8 mouse cellular contexts compared by ENCODE assay signal in the genomic region with DNA sequence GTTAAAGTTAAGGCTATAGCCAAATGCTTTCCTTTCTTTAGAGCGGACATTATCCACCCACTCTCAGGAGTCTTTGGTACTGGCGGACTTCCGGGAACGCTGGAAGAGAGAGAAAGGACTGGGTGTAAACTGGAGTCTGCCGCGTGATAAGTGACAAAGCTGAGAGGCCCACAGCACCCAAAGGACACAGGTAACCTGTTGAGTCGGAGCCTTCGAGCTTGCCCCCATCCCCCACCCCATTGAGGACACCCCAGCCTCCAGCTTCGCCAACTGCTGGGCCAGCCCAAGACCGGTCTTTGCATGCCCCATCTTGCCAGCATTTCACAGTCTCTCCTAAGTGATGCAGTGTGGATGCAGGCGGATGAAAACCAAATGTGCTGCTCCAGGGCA. TPM values are rescaled to one million over a fixed set of nuclear protein-coding genes. Genes with fewer than 3 reads are reported as not detected.
DNase-seq lines count a peak whose midpoint lies in the region; ATAC-seq and TF ChIP-seq lines count a peak whose summit lies in the region.

No protein-coding gene starts in this region.

- peak overlapping the region; percentile 82 for H3K27ac ChIP-seq in kidney, embryonic 16.5 days (ENCODE audit: low read length)
- peak overlapping the region; percentile 83 for H3K27ac ChIP-seq in midbrain, embryonic 15.5 days

- no peak; the same call in 1 of the 2 replicates for ATAC-seq in kidney, embryonic 16.5 days (ENCODE audit: low FRiP score, low TSS enrichment)
- ATAC-seq in Patski = peak; percentile 28
- ATAC-seq in midbrain, embryonic 15.5 days (replicated peaks) = peak; percentile 57; the same call in 1 of the 2 replicates

- no peak for TF ChIP-seq CTCF in Patski (IDR thresholded peaks at IDR 0.05)

- no peak for DNase-seq in kidney, adult 11 months
- DNase-seq in Patski (ENCODE audit: low read depth, low spot score) = no peak
- peak; percentile 34 for DNase-seq in kidney, postnatal 10 days
- DNase-seq in frontal cortex, adult 2 months (ENCODE audit: extremely low spot score in 1 of 2, low spot score in 1 of 2) = no peak
- DNase-seq in Muller cell, postnatal 12 days (ENCODE audit: inconsistent ontology term) = no peak

- CTCF ChIA-PET in Patski (lab: Charles Lee) = no interaction called here

- no peaks in the 10 kb centered on the region for H3K9me3 ChIP-seq in kidney, embryonic 16.5 days (ENCODE audit: low read length)
- no peaks in the 10 kb centered on the region for H3K9me3 ChIP-seq in erythroblast, embryonic 14.5 days (ENCODE audit: control insufficient read depth, low read length)
- no peaks in the 10 kb centered on the region for H3K9me3 ChIP-seq in midbrain, embryonic 15.5 days

- POLR2A ChIA-PET in Patski (lab: Charles Lee) = no interaction called here

- no peaks in the 10 kb centered on the region for H3K27me3 ChIP-seq in kidney, embryonic 16.5 days (ENCODE audit: insufficient read depth, low read length)
- H3K27me3 ChIP-seq in Patski = peaks cover 3% of the 10 kb centered on the region
- H3K27me3 ChIP-seq in erythroblast, embryonic 14.5 days (ENCODE audit: control insufficient read depth) = 0 out of 2 replicates have a peak, but pooled peaks cover 2% of the 10 kb centered on the region
- no peaks in the 10 kb centered on the region for H3K27me3 ChIP-seq in midbrain, embryonic 15.5 days (replicated peaks)

- H3K36me3 ChIP-seq in kidney, embryonic 16.5 days (ENCODE audit: insufficient read depth, low read length) = 0 out of 2 replicates have a peak, but pooled peaks cover 2% of the 10 kb centered on the region
- H3K36me3 ChIP-seq in erythroblast, embryonic 14.5 days (ENCODE audit: control insufficient read depth) = peaks cover 9% of the 10 kb centered on the region
- H3K36me3 ChIP-seq in midbrain, embryonic 15.5 days (replicated peaks) = no peaks in the 10 kb centered on the region

- peak overlapping the region; percentile 59 for H3K4me3 ChIP-seq in kidney, embryonic 16.5 days (ENCODE audit: low read length)
- peak overlapping the region; percentile 69 for H3K4me3 ChIP-seq in erythroblast, embryonic 14.5 days (replicated peaks)
- H3K4me3 ChIP-seq in midbrain, embryonic 15.5 days = peak overlapping the region; percentile 51

- H3K4me2 ChIP-seq in kidney, embryonic 16.5 days (replicated peaks; ENCODE audit: low read depth, low read length) = peak overlapping the region; percentile 55
- H3K4me2 ChIP-seq in midbrain, embryonic 15.5 days = peak overlapping the region; percentile 51

- WGBS in kidney, embryonic 16.5 days = 26% methylated on average over 11 of the region's 11 CpGs
- WGBS in midbrain, embryonic 15.5 days = 24% methylated on average over 11 of the region's 11 CpGs

- in situ Hi-C loops in Patski (cut with MboI; ENCODE audit: low pct_unique_long_range_greater_than_20kb) = loop anchor here (10.0 kb wide), 1 partner anchor 79 kb away; no protein-coding TSS in a partner anchor

- H3K9ac ChIP-seq in kidney, embryonic 16.5 days (replicated peaks; ENCODE audit: low read length) = peak overlapping the region; percentile 75
- H3K9ac ChIP-seq in midbrain, embryonic 15.5 days = peak overlapping the region; percentile 27

- H3K4me1 ChIP-seq in kidney, embryonic 16.5 days (ENCODE audit: insufficient read depth, low read length) = 0 out of 2 replicates have a peak, but pooled peaks cover 4% of the 10 kb centered on the region
- H3K4me1 ChIP-seq in erythroblast, embryonic 14.5 days (ENCODE audit: control insufficient read depth) = peaks cover 18% of the 10 kb centered on the region
- H3K4me1 ChIP-seq in midbrain, embryonic 15.5 days = peaks cover 8% of the 10 kb centered on the region

RNA-seq across cellular contexts. Expression of gene 1110012L19Rik, which starts 0.3 kb away (rescaled TPM):
- polyA plus RNA-seq in kidney, embryonic 16.5 days (2015; fragmentation: Nextera tagmentation; extraction: Ambion mirVana) = 36.1 and 39.1 TPM in 2 replicates
- polyA plus RNA-seq in Patski (2021) = 20.4 TPM
- polyA plus RNA-seq in erythroblast, embryonic 14.5 days (2012) = 0.04 and 0.15 TPM in 2 replicates
- polyA plus RNA-seq in midbrain, embryonic 15.5 days (2015; fragmentation: Nextera tagmentation; extraction: Ambion mirVana) = 35.3 and 40.2 TPM in 2 replicates
- 16.4 and 17.1 TPM in 2 replicates for polyA plus RNA-seq in frontal cortex, adult 2 months (2012; rRNA removed)

RNA-seq across cellular contexts. Expression of gene Ids, which starts 21.1 kb away (rescaled TPM):
- 2.5 and 2.6 TPM in 2 replicates for polyA plus RNA-seq in kidney, embryonic 16.5 days (2015; fragmentation: Nextera tagmentation; extraction: Ambion mirVana)
- polyA plus RNA-seq in Patski (2021) = 39.7 TPM
- 0.06 and 0.08 TPM in 2 replicates for polyA plus RNA-seq in erythroblast, embryonic 14.5 days (2012)
- polyA plus RNA-seq in midbrain, embryonic 15.5 days (2015; fragmentation: Nextera tagmentation; extraction: Ambion mirVana) = 16.5 and 16.9 TPM in 2 replicates
- polyA plus RNA-seq in frontal cortex, adult 2 months (2012; rRNA removed) = 225 and 243 TPM in 2 replicates

Comparison
In these comparisons a context has a peak if more than half of its experiments do, and no peak if none do; other contexts are left out.
1. RNA of gene 1110012L19Rik, which starts 0.3 kb away (polyA plus RNA-seq): 36.1 to 39.1 TPM in kidney, embryonic 16.5 days, 35.3 to 40.2 TPM in midbrain, embryonic 15.5 days, 20.4 TPM in Patski (single experiment) and 16.4 to 17.1 TPM in frontal cortex, adult 2 months; 0.04 to 0.15 TPM in erythroblast, embryonic 14.5 days; every median in the first group is over 10 times any median in the second.
2. Peak in every context shown above with its lines, with median percentiles within 50 percentile points of each other: H3K4me3 ChIP-seq.